Mouse (Mus musculus) spleen, adult 2 months (tissue): ENCODE measurements at regions not wholly inside any gene's neighbourhood (a gene's known extent, or its start where the extent isn't known, plus 50 kb on each side); places are given as distances from the start of the nearest gene placed in this dataset.

ENCODE experiments used
- DNase-seq, 2 experiments: peaks; one replicate each; pipeline versions ENCODE4 v3.0.0 to v3.0.0-alpha.2; 2012 to 2021; ENCODE audit warnings: low spot score in 2 of 2, low read depth in 1 of 2
- H3K27ac ChIP-seq: fragments of 200-500 bp; 2 replicates; pipeline ENCODE4 v1.5.1; 2012; ENCODE audit warnings: low read length, inconsistent platforms; ENCODE audit not compliant: insufficient read depth
- H3K27me3 ChIP-seq: fragments of 200-500 bp; 2 replicates; pipeline ENCODE4 v1.6.1; 2012; ENCODE audit warnings: mild to moderate bottlenecking, moderate library complexity, low read length, inconsistent platforms; ENCODE audit not compliant: control insufficient read depth, insufficient read depth
- H3K36me3 ChIP-seq: fragments of 200-500 bp; 2 replicates; pipeline ENCODE4 v1.6.1; 2012; ENCODE audit warnings: mild to moderate bottlenecking, low read length, inconsistent platforms; ENCODE audit not compliant: control insufficient read depth, insufficient read depth
- H3K4me1 ChIP-seq: fragments of 200-500 bp; 2 replicates; pipeline ENCODE4 v1.6.1; 2011; ENCODE audit warnings: inconsistent platforms; ENCODE audit not compliant: control insufficient read depth, insufficient read depth, insufficient read length
- H3K4me3 ChIP-seq: fragments of 200-500 bp; 2 replicates; pipeline ENCODE4 v1.5.1; 2011; ENCODE audit warnings: mild to moderate bottlenecking, inconsistent platforms; ENCODE audit not compliant: insufficient read depth, insufficient read length; ENCODE audit errors: extremely low read depth
- CTCF ChIP-seq: fragments of 200-500 bp; IDR thresholded peaks from 2 replicates; pipeline ENCODE4 v1.5.1; 2011; ENCODE audit warnings: mild to moderate bottlenecking, inconsistent platforms; ENCODE audit not compliant: insufficient read depth, insufficient read length, insufficient replicate concordance; ENCODE audit errors: extremely low read depth
- POLR2A ChIP-seq: fragments of 200-500 bp; IDR thresholded peaks from 2 replicates; pipeline ENCODE4 v1.6.1; 2011; ENCODE audit warnings: low read depth, low read length, inconsistent platforms
- WGBS: fragments of 180-500 bp; shearing (Covaris S2); methylation state at CpG from one replicate; pipeline ENCODE4 v1.1.7; 2018; 5-methylcytosine and 5-hydroxymethylcytosine counted together

GRCm38 (mm10) chr2:103848923-103849700, 51.7 kb upstream of the Caprin1 start:
- 79% methylated on average over 9 of the region's 9 CpGs for WGBS
- DNase-seq = peak; percentile 25 to 32
- Histone ChIP-seq H3K27ac (no peak overlapping the region), H3K4me3 (no peak overlapping the region), H3K27me3 (no peaks in the 10 kb centered on the region), H3K4me1 (no peaks in the 10 kb centered on the region), H3K36me3 (no peaks in the 10 kb centered on the region)
- no peak for TF ChIP-seq POLR2A
- peak; percentile 58; the same call in 1 of the 2 replicates for TF ChIP-seq CTCF

- no peaks in the 10 kb centered on the region for H3K36me3 ChIP-seq
- TF ChIP-seq POLR2A (no peak), CTCF (no peak)
- H3K27ac ChIP-seq = no peak overlapping the region
- no peaks in the 10 kb centered on the region for H3K27me3 ChIP-seq
- H3K4me3 ChIP-seq = no peak overlapping the region
- H3K4me1 ChIP-seq = no peaks in the 10 kb centered on the region
- no peak for DNase-seq
- WGBS = 88% methylated on average over 9 of the region's 9 CpGs
Observed at GRCm38 (mm10) chr2:103849766-103850530, 52.5 kb upstream of the Caprin1 start.

- TF ChIP-seq POLR2A (no peak), CTCF (no peak)
Observed at GRCm38 (mm10) chr2:103850531-103850816, 53.0 kb upstream of the Caprin1 start.

GRCm38 (mm10) chr2:103851171-103851570, 53.7 kb upstream of the Caprin1 start:
- H3K4me3 ChIP-seq = no peak overlapping the region
- H3K27ac ChIP-seq = no peak overlapping the region
- no peak for DNase-seq
- 91% methylated on average over 3 of the region's 3 CpGs for WGBS
- H3K27me3 ChIP-seq = no peaks in the 10 kb centered on the region
- no peak for TF ChIP-seq CTCF
- TF ChIP-seq POLR2A = no peak
- no peaks in the 10 kb centered on the region for H3K36me3 ChIP-seq
- H3K4me1 ChIP-seq = no peaks in the 10 kb centered on the region

More at GRCm38 (mm10) chr2:103850531-103850816, 53.0 kb upstream of the Caprin1 start:
- no peaks in the 10 kb centered on the region for H3K36me3 ChIP-seq
- no peaks in the 10 kb centered on the region for H3K27me3 ChIP-seq
- DNase-seq = no peak
- 80% methylated on average over 5 of the region's 5 CpGs for WGBS
- no peaks in the 10 kb centered on the region for H3K4me1 ChIP-seq
- no peak overlapping the region for H3K4me3 ChIP-seq
- no peak overlapping the region for H3K27ac ChIP-seq

- Histone ChIP-seq H3K27me3 (no peaks in the 10 kb centered on the region), H3K4me1 (no peaks in the 10 kb centered on the region), H3K4me3 (no peak overlapping the region), H3K27ac (no peak overlapping the region), H3K36me3 (no peaks in the 10 kb centered on the region)
- TF ChIP-seq POLR2A (no peak), CTCF (no peak)
- WGBS = 78% methylated on average over 8 of the region's 8 CpGs
- no peak for DNase-seq
Observed at GRCm38 (mm10) chr2:103861226-103861625, 63.8 kb upstream of the Caprin1 start.

GRCm38 (mm10) chr2:103864254-103864653, 66.8 kb upstream of the Caprin1 start:
- no peak for DNase-seq
- no peaks in the 10 kb centered on the region for H3K4me1 ChIP-seq
- no peak overlapping the region for H3K27ac ChIP-seq
- TF ChIP-seq CTCF (no peak), POLR2A (no peak)
- no peaks in the 10 kb centered on the region for H3K27me3 ChIP-seq
- 87% methylated on average over 2 of the region's 2 CpGs for WGBS
- no peak overlapping the region for H3K4me3 ChIP-seq
- H3K36me3 ChIP-seq = no peaks in the 10 kb centered on the region

GRCm38 (mm10) chr2:103865319-103866171, 68.1 kb upstream of the Caprin1 start:
- WGBS = 67% methylated on average over 4 of the region's 4 CpGs
- TF ChIP-seq CTCF (peak; percentile 33; the same call in 1 of the 2 replicates), POLR2A (no peak)
- Histone ChIP-seq H3K27ac (no peak overlapping the region), H3K36me3 (no peaks in the 10 kb centered on the region), H3K4me3 (no peak overlapping the region), H3K4me1 (no peaks in the 10 kb centered on the region), H3K27me3 (no peaks in the 10 kb centered on the region; the same call in 1 of the 2 replicates)
- peak; percentile 35 to 57 for DNase-seq
